Comparison of ENCODE assay signal across 8 mouse cellular contexts in the genomic region with DNA sequence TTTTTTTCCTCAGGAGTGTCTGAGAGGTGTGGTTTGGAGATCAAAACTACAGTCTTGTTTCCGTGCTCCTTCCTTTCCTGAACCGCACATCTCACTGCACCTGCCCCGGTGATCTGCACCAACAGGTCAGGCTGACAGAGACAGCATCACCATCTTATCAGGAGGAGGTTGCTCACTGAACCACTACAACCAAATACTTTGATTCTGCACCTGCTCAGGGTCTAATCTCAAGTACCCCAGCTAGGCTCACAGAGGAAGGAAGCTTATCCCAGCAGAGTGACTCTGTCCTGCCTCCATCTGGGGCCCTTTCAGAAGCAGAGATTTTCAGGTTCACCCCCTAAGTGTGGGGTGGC. TPM values are rescaled to one million over a fixed set of nuclear protein-coding genes. Genes with fewer than 3 reads are reported as not detected.
DNase-seq lines count a peak whose midpoint lies in the region; ATAC-seq and TF ChIP-seq lines count a peak whose summit lies in the region.

No protein-coding gene starts in this region.

- H3K27ac ChIP-seq in lung, embryonic 16.5 days (ENCODE audit: low read length), result no peak overlapping the region
- no peak overlapping the region for H3K27ac ChIP-seq in forebrain, embryonic 13.5 days
- no peak overlapping the region for H3K27ac ChIP-seq in liver, embryonic 14.5 days
- no peak overlapping the region; the same call in 1 of the 2 replicates for H3K27ac ChIP-seq in thymus, adult 2 months (ENCODE audit: control insufficient read depth, insufficient read depth, low read length)

- no peak for TF ChIP-seq POLR2A in lung, adult 2 months (IDR thresholded peaks at IDR 0.05; ENCODE audit: borderline replicate concordance, extremely low read depth, low read depth, low read length)
- TF ChIP-seq POLR2A in thymus, adult 2 months (IDR thresholded peaks at IDR 0.05; ENCODE audit: control insufficient read depth, extremely low read depth, insufficient read depth, low read length, poor library complexity), result no peak

- TF ChIP-seq EP300 in liver, embryonic 14.5 days (IDR thresholded peaks at IDR 0.05; ENCODE audit: low read depth), result no peak

- peak overlapping the region; percentile 98 for H3K4me2 ChIP-seq in lung, embryonic 16.5 days (ENCODE audit: low read depth, low read length)
- H3K4me2 ChIP-seq in forebrain, embryonic 13.5 days, result peak overlapping the region; percentile 84
- peak overlapping the region; percentile 66 for H3K4me2 ChIP-seq in liver, embryonic 14.5 days (ENCODE audit: low read depth)

- no peaks in the 10 kb centered on the region for H3K36me3 ChIP-seq in lung, embryonic 16.5 days (ENCODE audit: control insufficient read depth, insufficient read depth, low read length)
- H3K36me3 ChIP-seq in forebrain, embryonic 13.5 days (ENCODE audit: poor library complexity, severe bottlenecking), result no peaks in the 10 kb centered on the region
- H3K36me3 ChIP-seq in liver, embryonic 14.5 days (replicated peaks; ENCODE audit: control insufficient read depth, insufficient read depth, low read depth), result no peaks in the 10 kb centered on the region
- H3K36me3 ChIP-seq in thymus, adult 2 months (ENCODE audit: control insufficient read depth, insufficient read depth, low read length), result no peaks in the 10 kb centered on the region

- no peak for TF ChIP-seq CTCF in lung, adult 2 months (IDR thresholded peaks at IDR 0.05; ENCODE audit: insufficient read depth, low read length)
- TF ChIP-seq CTCF in liver, embryonic 14.5 days (IDR thresholded peaks at IDR 0.05; ENCODE audit: low read depth), result no peak
- TF ChIP-seq CTCF in thymus, adult 2 months (IDR thresholded peaks at IDR 0.05; ENCODE audit: borderline replicate concordance, control insufficient read depth, extremely low read depth, insufficient read depth, low read length, poor library complexity), result no peak

- H3K9me3 ChIP-seq in lung, embryonic 16.5 days (ENCODE audit: control insufficient read depth, low read length), result no peaks in the 10 kb centered on the region
- H3K9me3 ChIP-seq in forebrain, embryonic 13.5 days (replicated peaks), result no peaks in the 10 kb centered on the region; the same call in 1 of the 2 replicates
- no peaks in the 10 kb centered on the region for H3K9me3 ChIP-seq in liver, embryonic 14.5 days (ENCODE audit: control insufficient read depth, low read length)

- peaks cover 6% of the 10 kb centered on the region; the same call in 1 of the 2 replicates for H3K4me1 ChIP-seq in lung, embryonic 16.5 days (replicated peaks; ENCODE audit: control insufficient read depth, insufficient read depth, low read length)
- peaks cover 3% of the 10 kb centered on the region; the same call in 1 of the 2 replicates for H3K4me1 ChIP-seq in lung, adult 2 months (ENCODE audit: control insufficient read depth, insufficient read depth, low read length)
- H3K4me1 ChIP-seq in forebrain, embryonic 13.5 days, result peaks cover 22% of the 10 kb centered on the region
- H3K4me1 ChIP-seq in liver, embryonic 14.5 days (replicated peaks; ENCODE audit: control insufficient read depth in 2 of 2, insufficient read depth in 2 of 2, low read length in 1 of 2), result no peaks in the 10 kb centered on the region; a peak in 1 of 4 replicates
- peaks cover 15% of the 10 kb centered on the region for H3K4me1 ChIP-seq in thymus, adult 2 months (replicated peaks; ENCODE audit: control insufficient read depth, insufficient read depth, low read length)

- WGBS in lung, embryonic 16.5 days, result 2% methylated on average over 3 of the region's 3 CpGs
- 3% methylated on average over 3 of the region's 3 CpGs for WGBS in lung, adult 2 months
- 6% methylated on average over 3 of the region's 3 CpGs for WGBS in forebrain, embryonic 13.5 days
- 9% methylated on average over 3 of the region's 3 CpGs for WGBS in liver, embryonic 14.5 days (ENCODE audit: insufficient replicate concordance)
- WGBS in thymus, adult 2 months, result 1% methylated on average over 3 of the region's 3 CpGs

- H3K27me3 ChIP-seq in lung, embryonic 16.5 days (ENCODE audit: control insufficient read depth, insufficient read depth, low read depth, low read length), result no peaks in the 10 kb centered on the region
- no peaks in the 10 kb centered on the region for H3K27me3 ChIP-seq in forebrain, embryonic 13.5 days
- no peaks in the 10 kb centered on the region; the same call in none of the 2 replicates for H3K27me3 ChIP-seq in liver, embryonic 14.5 days (ENCODE audit: control insufficient read depth, insufficient read depth, low read length)
- no peaks in the 10 kb centered on the region for H3K27me3 ChIP-seq in thymus, adult 2 months (ENCODE audit: control insufficient read depth, insufficient read depth, low read length)

- ATAC-seq in lung, embryonic 16.5 days (ENCODE audit: low read depth), result no peak
- ATAC-seq in forebrain, embryonic 13.5 days, result no peak
- no peak for ATAC-seq in liver, embryonic 14.5 days (ENCODE audit: insufficient read depth)

- no peak overlapping the region for H3K9ac ChIP-seq in lung, embryonic 16.5 days (ENCODE audit: low read length)
- H3K9ac ChIP-seq in forebrain, embryonic 13.5 days, result 0 out of 2 replicates have a peak overlapping the region, but pooled peaks have one; percentile 16
- H3K9ac ChIP-seq in liver, embryonic 14.5 days (replicated peaks), result no peak overlapping the region

- DNase-seq in lung, adult 2 months, result no peak
- DNase-seq in liver, embryonic 14.5 days (ENCODE audit: low read depth in 3 of 3, low spot score in 3 of 3), result no peak
- DNase-seq in thymus, adult 2 months, result peak; percentile 26
- DNase-seq in adrenal gland, adult 2 months, result no peak
- DNase-seq in cerebellum, postnatal 25 days, result no peak
- DNase-seq in spleen, postnatal 10 days (ENCODE audit: low spot score in 2 of 2), result no peak

- H3K4me3 ChIP-seq in lung, embryonic 16.5 days (ENCODE audit: low read length), result peak overlapping the region; percentile 82; the same call in 1 of the 2 replicates
- no peak overlapping the region for H3K4me3 ChIP-seq in lung, adult 2 months (replicated peaks; ENCODE audit: extremely low read depth, low read depth, low read length)
- peak overlapping the region; percentile 51 for H3K4me3 ChIP-seq in forebrain, embryonic 13.5 days
- no peak overlapping the region for H3K4me3 ChIP-seq in liver, embryonic 14.5 days (ENCODE audit: insufficient read depth in 1 of 2, low read depth in 2 of 2, low read length in 2 of 2)
- H3K4me3 ChIP-seq in thymus, adult 2 months (ENCODE audit: control insufficient read depth, insufficient read depth, low read length), result no peak overlapping the region

RNA-seq across cellular contexts. Expression of a gene that starts 0.6 kb away (rescaled TPM):
- polyA plus RNA-seq in lung, embryonic 16.5 days (2015; fragmentation: Nextera tagmentation; extraction: Ambion mirVana), result 9.4 and 9.7 TPM in 2 replicates
- polyA plus RNA-seq in lung, adult 2 months (2012; rRNA removed), result 15.7 and 19.3 TPM in 2 replicates
- 5.3 and 6.5 TPM in 2 replicates for polyA plus RNA-seq in forebrain, embryonic 13.5 days (2015; fragmentation: Nextera tagmentation; extraction: Ambion mirVana)
- 0.73 and 0.84 TPM in 2 replicates for polyA plus RNA-seq in liver, embryonic 14.5 days (2012; rRNA removed)
- 0.72 and 0.95 TPM in 2 replicates for polyA plus RNA-seq in liver, embryonic 14.5 days (2014; fragmentation: Nextera tagmentation; extraction: Ambion mirVana)
- 7.1 and 8.5 TPM in 2 replicates for polyA plus RNA-seq in thymus, adult 2 months (2012; rRNA removed)
- total RNA-seq in adrenal gland, adult 2 months (2021), result 100 to 1,000 TPM in 1 of 2 experiments, 10 to 100 TPM in 1; 32.6 to 122 TPM
- 39.2 and 91.2 TPM in 2 replicates for polyA plus RNA-seq in adrenal gland, adult 2 months (2012; rRNA removed)

Comparison
In these comparisons a context has a peak if more than half of its experiments do, and no peak if none do; other contexts are left out.
1. H3K4me3 ChIP-seq: peak in lung, embryonic 16.5 days (single experiment) and forebrain, embryonic 13.5 days (single experiment); none in lung, adult 2 months (single experiment), liver, embryonic 14.5 days (0 of 2) and thymus, adult 2 months (single experiment).
2. Peak in every context shown above with its lines, with median percentiles within 50 percentile points of each other: H3K4me2 ChIP-seq.